Mouse (Mus musculus): ENCODE measurements around the gene Cd101. TPM values are rescaled to one million over a fixed set of nuclear protein-coding genes. Genes with fewer than 3 reads are reported as not detected.

Cd101 gene
- polyA plus RNA-seq, 1 experiment: 0.01 TPM

- TF ChIP-seq MYOD1 (IDR thresholded peaks at IDR 0.05; ENCODE audit: control insufficient read depth, insufficient read length, low read depth): no peak
- no peak for TF ChIP-seq USF1 (IDR thresholded peaks at IDR 0.05; ENCODE audit: low read depth)
- no peak for TF ChIP-seq FOSL1 (IDR thresholded peaks at IDR 0.05; ENCODE audit: insufficient read depth, low read length, poor library complexity, severe bottlenecking)
- TF ChIP-seq CTCF (IDR thresholded peaks at IDR 0.05; ENCODE audit: control insufficient read depth, insufficient read depth, insufficient read length): no peak
- TF ChIP-seq MYOG (IDR thresholded peaks at IDR 0.05; ENCODE audit: control insufficient read depth, extremely low read depth, insufficient read length): no peak
- TF ChIP-seq CEBPB (IDR thresholded peaks at IDR 0.05; ENCODE audit: low read depth): no peak
- TF ChIP-seq MAX (IDR thresholded peaks at IDR 0.05): no peak
- H3K36me3 ChIP-seq (ENCODE audit: control insufficient read depth, insufficient read depth): no peaks in the 10 kb centered on the region
Observed at GRCm38 (mm10) chr3:101012597-101012996, 16.8 kb downstream of the Cd101 start.

GRCm38 (mm10) chr3:101012131-101012571, 17.2 kb downstream of the Cd101 start:
- Histone ChIP-seq H3K27me3 (ENCODE audit: control insufficient read depth, insufficient read depth, insufficient read length) (no peaks in the 10 kb centered on the region), H3K36me3 (ENCODE audit: control insufficient read depth, insufficient read depth) (no peaks in the 10 kb centered on the region), H3K4me3 (ENCODE audit: insufficient read depth, poor library complexity, severe bottlenecking) (no peak overlapping the region), H3K79me2 (ENCODE audit: control insufficient read depth, insufficient read depth) (no peaks in the 10 kb centered on the region), H3ac (ENCODE audit: control insufficient read depth, insufficient read length, low read depth) (no peak overlapping the region), H3K79me3 (ENCODE audit: low read depth) (no peaks in the 10 kb centered on the region)
- TF ChIP-seq MYOD1 (IDR thresholded peaks at IDR 0.05; ENCODE audit: control insufficient read depth, insufficient read length, low read depth): no peak
- TF ChIP-seq MAX (IDR thresholded peaks at IDR 0.05): no peak
- no peak for TF ChIP-seq FOSL1 (IDR thresholded peaks at IDR 0.05; ENCODE audit: insufficient read depth, low read length, poor library complexity, severe bottlenecking)
- no peak for TF ChIP-seq MYOG (IDR thresholded peaks at IDR 0.05; ENCODE audit: control insufficient read depth, extremely low read depth, insufficient read length)
- no peak for TF ChIP-seq CEBPB (IDR thresholded peaks at IDR 0.05; ENCODE audit: low read depth)
- no peak for TF ChIP-seq USF1 (IDR thresholded peaks at IDR 0.05; ENCODE audit: low read depth)
- no peak for TF ChIP-seq CTCF (IDR thresholded peaks at IDR 0.05; ENCODE audit: control insufficient read depth, insufficient read depth, insufficient read length)

More at GRCm38 (mm10) chr3:101012597-101012996, 16.8 kb downstream of the Cd101 start:
- Histone ChIP-seq H3K27me3 (ENCODE audit: control insufficient read depth, insufficient read depth, insufficient read length) (no peaks in the 10 kb centered on the region), H3K4me3 (ENCODE audit: insufficient read depth, poor library complexity, severe bottlenecking) (no peak overlapping the region), H3K79me2 (ENCODE audit: control insufficient read depth, insufficient read depth) (no peaks in the 10 kb centered on the region), H3ac (ENCODE audit: control insufficient read depth, insufficient read length, low read depth) (no peak overlapping the region), H3K79me3 (ENCODE audit: low read depth) (no peaks in the 10 kb centered on the region)

- H3K27me3 ChIP-seq (ENCODE audit: control insufficient read depth, insufficient read depth, insufficient read length): no peaks in the 10 kb centered on the region
- no peak overlapping the region for H3K4me3 ChIP-seq (ENCODE audit: insufficient read depth, poor library complexity, severe bottlenecking)
- no peaks in the 10 kb centered on the region for H3K79me3 ChIP-seq (ENCODE audit: low read depth)
- TF ChIP-seq CEBPB (IDR thresholded peaks at IDR 0.05; ENCODE audit: low read depth): no peak
- TF ChIP-seq FOSL1 (IDR thresholded peaks at IDR 0.05; ENCODE audit: insufficient read depth, low read length, poor library complexity, severe bottlenecking): no peak
- no peak for TF ChIP-seq CTCF (IDR thresholded peaks at IDR 0.05; ENCODE audit: control insufficient read depth, insufficient read depth, insufficient read length)
- TF ChIP-seq MAX (IDR thresholded peaks at IDR 0.05): no peak
- no peak for TF ChIP-seq USF1 (IDR thresholded peaks at IDR 0.05; ENCODE audit: low read depth)
- TF ChIP-seq MYOD1 (IDR thresholded peaks at IDR 0.05; ENCODE audit: control insufficient read depth, insufficient read length, low read depth): no peak
- no peak for TF ChIP-seq MYOG (IDR thresholded peaks at IDR 0.05; ENCODE audit: control insufficient read depth, extremely low read depth, insufficient read length)
- no peak overlapping the region for H3ac ChIP-seq (ENCODE audit: control insufficient read depth, insufficient read length, low read depth)
- no peaks in the 10 kb centered on the region for H3K79me2 ChIP-seq (ENCODE audit: control insufficient read depth, insufficient read depth)
- no peaks in the 10 kb centered on the region for H3K36me3 ChIP-seq (ENCODE audit: control insufficient read depth, insufficient read depth)
Observed at GRCm38 (mm10) chr3:101011203-101011600, 18.2 kb downstream of the Cd101 start.

GRCm38 (mm10) chr3:101010589-101011202, 18.7 kb downstream of the Cd101 start:
- Histone ChIP-seq H3K36me3 (ENCODE audit: control insufficient read depth, insufficient read depth) (no peaks in the 10 kb centered on the region), H3K4me3 (ENCODE audit: insufficient read depth, poor library complexity, severe bottlenecking) (no peak overlapping the region), H3K27me3 (ENCODE audit: control insufficient read depth, insufficient read depth, insufficient read length) (no peaks in the 10 kb centered on the region), H3K79me3 (ENCODE audit: low read depth) (no peaks in the 10 kb centered on the region), H3ac (ENCODE audit: control insufficient read depth, insufficient read length, low read depth) (no peak overlapping the region), H3K79me2 (ENCODE audit: control insufficient read depth, insufficient read depth) (no peaks in the 10 kb centered on the region)
- no peak for TF ChIP-seq MAX (IDR thresholded peaks at IDR 0.05)
- TF ChIP-seq FOSL1 (IDR thresholded peaks at IDR 0.05; ENCODE audit: insufficient read depth, low read length, poor library complexity, severe bottlenecking): no peak
- no peak for TF ChIP-seq CEBPB (IDR thresholded peaks at IDR 0.05; ENCODE audit: low read depth)
- TF ChIP-seq MYOG (IDR thresholded peaks at IDR 0.05; ENCODE audit: control insufficient read depth, extremely low read depth, insufficient read length): no peak
- no peak for TF ChIP-seq CTCF (IDR thresholded peaks at IDR 0.05; ENCODE audit: control insufficient read depth, insufficient read depth, insufficient read length)
- no peak for TF ChIP-seq USF1 (IDR thresholded peaks at IDR 0.05; ENCODE audit: low read depth)
- TF ChIP-seq MYOD1 (IDR thresholded peaks at IDR 0.05; ENCODE audit: control insufficient read depth, insufficient read length, low read depth): no peak

GRCm38 (mm10) chr3:101007112-101007782, 22.1 kb downstream of the Cd101 start:
- no peak for TF ChIP-seq CTCF (IDR thresholded peaks at IDR 0.05; ENCODE audit: control insufficient read depth, insufficient read depth, insufficient read length)
- H3K4me3 ChIP-seq (ENCODE audit: insufficient read depth, poor library complexity, severe bottlenecking): no peak overlapping the region
- no peak overlapping the region for H3ac ChIP-seq (ENCODE audit: control insufficient read depth, insufficient read length, low read depth)
- no peaks in the 10 kb centered on the region for H3K27me3 ChIP-seq (ENCODE audit: control insufficient read depth, insufficient read depth, insufficient read length)
- no peaks in the 10 kb centered on the region for H3K79me2 ChIP-seq (ENCODE audit: control insufficient read depth, insufficient read depth)
- H3K36me3 ChIP-seq (ENCODE audit: control insufficient read depth, insufficient read depth): no peaks in the 10 kb centered on the region
- H3K79me3 ChIP-seq (ENCODE audit: low read depth): no peaks in the 10 kb centered on the region
